28 mouse cellular contexts compared by ENCODE assay signal in genomic region chr13:94519276-94519675, GRCm38 (mm10).
A peak's percentile ranks its signal among the peaks of the same experiment; 100 is the strongest.
DNase-seq lines count a peak whose midpoint lies in the region; ATAC-seq and TF ChIP-seq lines count a peak whose summit lies in the region.
"Had no signal": no experiment of that assay in that cellular context is flagged by ENCODE, and none has a peak within 500 bp of the region (broad histone marks: within the 10 kb centered on the region; RNA-seq: fewer than 3 reads in every experiment).

No protein-coding gene starts in this region.

- TF ChIP-seq CTCF in heart, postnatal 0 days (IDR thresholded peaks at IDR 0.05; ENCODE audit: low read depth) = no peak
- TF ChIP-seq CTCF in intestine, postnatal 0 days (IDR thresholded peaks at IDR 0.05; ENCODE audit: low read depth) = no peak

- 40% methylated on average over 8 of the region's 8 CpGs for WGBS in heart, postnatal 0 days
- 81% methylated on average over 8 of the region's 8 CpGs for WGBS in intestine, postnatal 0 days

- H3K9me3 ChIP-seq in heart, postnatal 0 days (replicated peaks; ENCODE audit: control insufficient read depth, low read length) = no peaks in the 10 kb centered on the region
- H3K9me3 ChIP-seq in intestine, postnatal 0 days (ENCODE audit: control insufficient read depth) = no peaks in the 10 kb centered on the region
- H3K9me3 ChIP-seq: embryonic facial prominence, embryonic 13.5 days; forebrain, embryonic 10.5 days; forebrain, embryonic 15.5 days; G1E; kidney, embryonic 15.5 days; limb, embryonic 12.5 days; megakaryocyte, embryonic 14.5 days; midbrain, embryonic 12.5 days; neural tube, embryonic 13.5 days had no signal

- peak; percentile 81; the same call in 1 of the 2 replicates for ATAC-seq in heart, postnatal 0 days (ENCODE audit: insufficient read depth, low read depth)
- no peak for ATAC-seq in intestine, postnatal 0 days
- ATAC-seq: forebrain, embryonic 15.5 days had no signal

- peak; percentile 17 to 21 for DNase-seq in heart, adult 18-20 months
- no peak for DNase-seq in heart, postnatal 36 days
- DNase-seq in retina, adult 2 months (ENCODE audit: low read depth, low spot score) = peak; percentile 70
- no peak for DNase-seq in retina, embryonic 14.5 days (ENCODE audit: low spot score)
- DNase-seq in heart, postnatal 0 days (ENCODE audit: low spot score) = peak; percentile 63
- DNase-seq in embryo, embryonic 11 days = no peak
- DNase-seq: adrenal gland, postnatal 14 days; cerebellum, adult 11 months; cerebellum, adult 9-10 months; gastrocnemius, postnatal 25 days; kidney, adult 18-20 months; kidney, postnatal 25 days; lung, postnatal 4 days; spleen, adult 18-20 months; thymus, postnatal 14 days had no signal

- no peak for TF ChIP-seq EP300 in heart, postnatal 0 days (IDR thresholded peaks at IDR 0.05; ENCODE audit: low read depth)

- peaks cover 15% of the 10 kb centered on the region; the same call in 1 of the 2 replicates for H3K4me1 ChIP-seq in heart, postnatal 0 days (ENCODE audit: control insufficient read depth, insufficient read depth)
- no peaks in the 10 kb centered on the region for H3K4me1 ChIP-seq in intestine, postnatal 0 days (replicated peaks; ENCODE audit: control insufficient read depth, insufficient read depth, low read length)
- H3K4me1 ChIP-seq: embryonic facial prominence, embryonic 13.5 days; forebrain, embryonic 10.5 days; forebrain, embryonic 15.5 days; kidney, embryonic 15.5 days; limb, embryonic 12.5 days had no signal

- no peaks in the 10 kb centered on the region for H3K27me3 ChIP-seq in heart, postnatal 0 days (ENCODE audit: control insufficient read depth, insufficient read depth, low read length)
- no peaks in the 10 kb centered on the region for H3K27me3 ChIP-seq in intestine, postnatal 0 days (replicated peaks; ENCODE audit: control insufficient read depth, insufficient read depth, low read length)
- H3K27me3 ChIP-seq: embryonic facial prominence, embryonic 13.5 days; forebrain, embryonic 15.5 days; kidney, embryonic 15.5 days; limb, embryonic 12.5 days; megakaryocyte, embryonic 14.5 days; midbrain, embryonic 12.5 days; neural tube, embryonic 13.5 days had no signal

- no peak overlapping the region for H3K4me3 ChIP-seq in heart, postnatal 0 days (ENCODE audit: low read depth, low read length)
- H3K4me3 ChIP-seq in intestine, postnatal 0 days (ENCODE audit: low read depth, low read length) = no peak overlapping the region
- H3K4me3 ChIP-seq: embryonic facial prominence, embryonic 13.5 days; forebrain, embryonic 10.5 days; forebrain, embryonic 15.5 days; kidney, embryonic 15.5 days; left cerebral cortex, adult 2 months; limb, embryonic 12.5 days; megakaryocyte, embryonic 14.5 days; midbrain, embryonic 12.5 days; neural tube, embryonic 13.5 days had no signal

- no peak overlapping the region for H3K9ac ChIP-seq in heart, postnatal 0 days (replicated peaks; ENCODE audit: low read depth, low read length)
- H3K9ac ChIP-seq in intestine, postnatal 0 days (ENCODE audit: low read depth, low read length) = no peak overlapping the region
- H3K9ac ChIP-seq: embryonic facial prominence, embryonic 13.5 days; forebrain, embryonic 15.5 days; hindbrain, embryonic 14.5 days; kidney, embryonic 15.5 days; limb, embryonic 12.5 days; midbrain, embryonic 12.5 days; neural tube, embryonic 13.5 days had no signal

- intact Hi-C loops in heart, postnatal 36 days (cut with DNase I) = no loop called here

- H3K27ac ChIP-seq in heart, postnatal 0 days (ENCODE audit: low read depth) = peak overlapping the region; percentile 63
- no peak overlapping the region for H3K27ac ChIP-seq in intestine, postnatal 0 days (ENCODE audit: low read depth, low read length)
- H3K27ac ChIP-seq: embryonic facial prominence, embryonic 13.5 days; forebrain, embryonic 10.5 days; forebrain, embryonic 15.5 days; hindbrain, embryonic 14.5 days; kidney, embryonic 15.5 days; left cerebral cortex, adult 2 months; limb, embryonic 12.5 days; midbrain, embryonic 12.5 days; neural tube, embryonic 13.5 days had no signal

- peaks cover 17% of the 10 kb centered on the region; the same call in 1 of the 2 replicates for H3K36me3 ChIP-seq in heart, postnatal 0 days (replicated peaks; ENCODE audit: control insufficient read depth, insufficient read depth, low read length)
- peaks cover 9% of the 10 kb centered on the region; the same call in 1 of the 2 replicates for H3K36me3 ChIP-seq in intestine, postnatal 0 days (ENCODE audit: control insufficient read depth, insufficient read depth)
- H3K36me3 ChIP-seq: forebrain, embryonic 15.5 days; midbrain, embryonic 12.5 days; neural tube, embryonic 13.5 days had no signal

- no peak overlapping the region for H3K4me2 ChIP-seq in heart, postnatal 0 days (ENCODE audit: low read depth, low read length)
- no peak overlapping the region for H3K4me2 ChIP-seq in intestine, postnatal 0 days (replicated peaks; ENCODE audit: low read depth)
- H3K4me2 ChIP-seq: embryonic facial prominence, embryonic 13.5 days; forebrain, embryonic 15.5 days; hindbrain, embryonic 14.5 days; kidney, embryonic 15.5 days; limb, embryonic 12.5 days; liver, embryonic 11.5 days; midbrain, embryonic 12.5 days; neural tube, embryonic 13.5 days had no signal

Comparison
In these comparisons a context has a peak if more than half of its experiments do, and no peak if none do; other contexts are left out.
1. DNase-seq: peak in heart, adult 18-20 months (2 of 2), retina, adult 2 months (single experiment) and heart, postnatal 0 days (single experiment); none in heart, postnatal 36 days (0 of 2), retina, embryonic 14.5 days (single experiment) and embryo, embryonic 11 days (single experiment).